Mouse (Mus musculus) cortical plate, adult 2 months (tissue): ENCODE measurements around the gene Olfr875.

Experiments
- CTCF ChIP-seq: fragments of 200-500 bp; IDR thresholded peaks from 2 replicates; pipeline ENCODE4 v1.5.1; 2011; ENCODE audit warnings: mild to moderate bottlenecking, control low read depth, low read length; ENCODE audit not compliant: insufficient read depth; ENCODE audit errors: extremely low read depth
- POLR2A ChIP-seq: fragments of 200-500 bp; IDR thresholded peaks from 2 replicates; pipeline ENCODE4 v1.6.1; 2011; ENCODE audit warnings: mild to moderate bottlenecking, low read length, control low read depth; ENCODE audit not compliant: insufficient read depth; ENCODE audit errors: extremely low read depth

DNA sequence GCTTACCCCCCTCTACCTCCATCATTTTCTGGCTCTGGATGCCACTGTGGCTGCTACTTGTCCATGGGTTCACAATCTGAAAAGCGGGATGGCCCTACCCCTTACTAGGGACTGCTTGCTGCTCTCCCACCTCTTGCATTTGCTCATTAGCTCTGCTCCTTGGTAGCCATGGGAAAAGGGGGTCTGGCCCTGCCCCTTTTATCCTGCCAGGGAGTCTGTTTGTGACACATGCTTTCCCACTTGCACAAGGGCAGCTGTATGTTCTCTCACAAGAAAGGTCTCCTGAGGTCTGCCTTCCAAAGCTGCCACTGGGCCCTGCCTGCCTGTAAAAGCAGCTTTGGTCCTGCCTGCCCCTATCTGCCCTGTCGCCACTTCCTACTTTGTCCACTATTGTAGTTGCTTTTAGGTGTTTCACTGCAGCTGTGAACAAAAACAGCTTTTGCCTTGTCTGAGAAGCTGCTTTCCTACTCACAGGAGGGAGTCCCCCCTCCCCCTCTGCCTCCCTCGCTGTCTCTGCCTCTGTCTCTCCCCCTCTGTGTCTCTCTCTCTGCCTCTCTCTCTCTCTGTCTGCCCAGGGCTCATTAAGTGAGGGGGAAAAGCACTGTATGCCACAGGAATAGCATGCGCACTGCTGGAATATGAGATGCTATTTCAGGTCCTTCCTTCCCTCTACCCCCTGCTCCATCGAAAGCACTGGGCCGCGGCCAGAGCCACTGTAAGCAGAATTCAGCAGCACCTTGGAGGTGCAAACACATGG lies 21.2 kb upstream of the Olfr875 start:
- TF ChIP-seq CTCF (no peak), POLR2A (no peak)
